Mouse (Mus musculus): ENCODE results near the gene Rin2. TPM values are rescaled to one million over a fixed set of nuclear protein-coding genes. Genes with fewer than 3 reads are reported as not detected.

Rin2 gene
- polyA plus RNA-seq, 2 experiments: 38.1 to 49.7 TPM

- no peak overlapping the region for H3K4me3 ChIP-seq (replicated peaks; ENCODE audit: low read length)
- no peaks in the 10 kb centered on the region for H3K36me3 ChIP-seq (ENCODE audit: control insufficient read depth, insufficient read depth, low read length)
- 0 out of 2 replicates have a peak overlapping the region, but pooled peaks have one; percentile 10 for H3K4me2 ChIP-seq (replicated peaks; ENCODE audit: low read depth, low read length, severe bottlenecking)
- H3K27ac ChIP-seq (replicated peaks; ENCODE audit: low read depth, low read length): no peak overlapping the region
- no peak for ATAC-seq (ENCODE audit: low FRiP score, low read depth)
- WGBS: 69% methylated on average over 2 of the region's 2 CpGs
- no peaks in the 10 kb centered on the region for H3K9me3 ChIP-seq (ENCODE audit: control insufficient read depth, low read length)
- H3K4me1 ChIP-seq (ENCODE audit: control insufficient read depth, insufficient read depth, low read length): peaks cover 18% of the 10 kb centered on the region
- no peaks in the 10 kb centered on the region for H3K27me3 ChIP-seq (ENCODE audit: control insufficient read depth, insufficient read depth, low read length)
- TF ChIP-seq POLR2A (IDR thresholded peaks at IDR 0.05; ENCODE audit: borderline replicate concordance, extremely low read depth, insufficient read depth, insufficient read length): no peak
- DNase-seq (ENCODE audit: low spot score): no peak
- H3K9ac ChIP-seq (ENCODE audit: low read depth, low read length, severe bottlenecking): no peak overlapping the region
These were observed 1.9 kb downstream of the Rin2 start for GRCm38 (mm10) chr2:145676936-145677335.

- H3K9ac ChIP-seq (ENCODE audit: low read depth, low read length, severe bottlenecking): no peak overlapping the region
- no peak overlapping the region for H3K4me3 ChIP-seq (replicated peaks; ENCODE audit: low read length)
- DNase-seq (ENCODE audit: low spot score) (no peak), ATAC-seq (ENCODE audit: low FRiP score, low read depth) (no peak)
- H3K4me2 ChIP-seq (replicated peaks; ENCODE audit: low read depth, low read length, severe bottlenecking): no peak overlapping the region
- no peaks in the 10 kb centered on the region for H3K36me3 ChIP-seq (ENCODE audit: control insufficient read depth, insufficient read depth, low read length)
- no peaks in the 10 kb centered on the region for H3K9me3 ChIP-seq (ENCODE audit: control insufficient read depth, low read length)
- H3K27me3 ChIP-seq (ENCODE audit: control insufficient read depth, insufficient read depth, low read length): no peaks in the 10 kb centered on the region
- H3K4me1 ChIP-seq (ENCODE audit: control insufficient read depth, insufficient read depth, low read length): peaks cover 31% of the 10 kb centered on the region
- no peak for TF ChIP-seq POLR2A (IDR thresholded peaks at IDR 0.05; ENCODE audit: borderline replicate concordance, extremely low read depth, insufficient read depth, insufficient read length)
- no peak overlapping the region for H3K27ac ChIP-seq (replicated peaks; ENCODE audit: low read depth, low read length)
- 61% methylated on average over 2 of the region's 2 CpGs for WGBS
These were observed 5.1 kb downstream of the Rin2 start for GRCm38 (mm10) chr2:145680141-145680540.

GRCm38 (mm10) chr2:145680762-145681161, 5.7 kb downstream of the Rin2 start:
- Histone ChIP-seq H3K4me1 (ENCODE audit: control insufficient read depth, insufficient read depth, low read length) (peaks cover 31% of the 10 kb centered on the region), H3K36me3 (ENCODE audit: control insufficient read depth, insufficient read depth, low read length) (no peaks in the 10 kb centered on the region), H3K27ac (replicated peaks; ENCODE audit: low read depth, low read length) (no peak overlapping the region), H3K27me3 (ENCODE audit: control insufficient read depth, insufficient read depth, low read length) (no peaks in the 10 kb centered on the region), H3K9me3 (ENCODE audit: control insufficient read depth, low read length) (no peaks in the 10 kb centered on the region), H3K4me2 (replicated peaks; ENCODE audit: low read depth, low read length, severe bottlenecking) (no peak overlapping the region), H3K9ac (ENCODE audit: low read depth, low read length, severe bottlenecking) (no peak overlapping the region), H3K4me3 (replicated peaks; ENCODE audit: low read length) (no peak overlapping the region)
- no peak for TF ChIP-seq POLR2A (IDR thresholded peaks at IDR 0.05; ENCODE audit: borderline replicate concordance, extremely low read depth, insufficient read depth, insufficient read length)
- DNase-seq (ENCODE audit: low spot score) (no peak), ATAC-seq (ENCODE audit: low FRiP score, low read depth) (no peak)
- 74% methylated on average over 9 of the region's 9 CpGs for WGBS

GRCm38 (mm10) chr2:145681626-145682025, 6.6 kb downstream of the Rin2 start:
- 72% methylated on average over 4 of the region's 4 CpGs for WGBS
- H3K27ac ChIP-seq (replicated peaks; ENCODE audit: low read depth, low read length): no peak overlapping the region
- peaks cover 27% of the 10 kb centered on the region for H3K4me1 ChIP-seq (ENCODE audit: control insufficient read depth, insufficient read depth, low read length)
- no peak overlapping the region for H3K4me3 ChIP-seq (replicated peaks; ENCODE audit: low read length)
- H3K4me2 ChIP-seq (replicated peaks; ENCODE audit: low read depth, low read length, severe bottlenecking): no peak overlapping the region
- H3K27me3 ChIP-seq (ENCODE audit: control insufficient read depth, insufficient read depth, low read length): no peaks in the 10 kb centered on the region
- no peak for ATAC-seq (ENCODE audit: low FRiP score, low read depth)
- no peaks in the 10 kb centered on the region for H3K9me3 ChIP-seq (ENCODE audit: control insufficient read depth, low read length)
- no peak overlapping the region for H3K9ac ChIP-seq (ENCODE audit: low read depth, low read length, severe bottlenecking)
- no peaks in the 10 kb centered on the region for H3K36me3 ChIP-seq (ENCODE audit: control insufficient read depth, insufficient read depth, low read length)
- DNase-seq (ENCODE audit: low spot score): no peak
- no peak for TF ChIP-seq POLR2A (IDR thresholded peaks at IDR 0.05; ENCODE audit: borderline replicate concordance, extremely low read depth, insufficient read depth, insufficient read length)

GRCm38 (mm10) chr2:145682924-145683323, 7.9 kb downstream of the Rin2 start:
- H3K36me3 ChIP-seq (ENCODE audit: control insufficient read depth, insufficient read depth, low read length): no peaks in the 10 kb centered on the region
- no peak overlapping the region for H3K4me3 ChIP-seq (replicated peaks; ENCODE audit: low read length)
- TF ChIP-seq POLR2A (IDR thresholded peaks at IDR 0.05; ENCODE audit: borderline replicate concordance, extremely low read depth, insufficient read depth, insufficient read length): no peak
- H3K9ac ChIP-seq (ENCODE audit: low read depth, low read length, severe bottlenecking): no peak overlapping the region
- DNase-seq (ENCODE audit: low spot score): no peak
- no peak overlapping the region for H3K4me2 ChIP-seq (replicated peaks; ENCODE audit: low read depth, low read length, severe bottlenecking)
- H3K27ac ChIP-seq (replicated peaks; ENCODE audit: low read depth, low read length): no peak overlapping the region
- ATAC-seq (ENCODE audit: low FRiP score, low read depth): no peak
- peaks cover 26% of the 10 kb centered on the region for H3K4me1 ChIP-seq (ENCODE audit: control insufficient read depth, insufficient read depth, low read length)
- 40% methylated on average over 3 of the region's 3 CpGs for WGBS
- no peaks in the 10 kb centered on the region for H3K27me3 ChIP-seq (ENCODE audit: control insufficient read depth, insufficient read depth, low read length)
- H3K9me3 ChIP-seq (ENCODE audit: control insufficient read depth, low read length): no peaks in the 10 kb centered on the region

- no peak overlapping the region for H3K9ac ChIP-seq (ENCODE audit: low read depth, low read length, severe bottlenecking)
These were observed 8.5 kb downstream of the Rin2 start for GRCm38 (mm10) chr2:145683536-145683935.

More at GRCm38 (mm10) chr2:145683536-145683935, 8.5 kb downstream of the Rin2 start:
- no peak for TF ChIP-seq POLR2A (IDR thresholded peaks at IDR 0.05; ENCODE audit: borderline replicate concordance, extremely low read depth, insufficient read depth, insufficient read length)
- DNase-seq (ENCODE audit: low spot score) (peak; percentile 61), ATAC-seq (ENCODE audit: low FRiP score, low read depth) (0 out of 2 replicates have a peak, but pooled peaks have one; percentile 41)
- no peaks in the 10 kb centered on the region for H3K36me3 ChIP-seq (ENCODE audit: control insufficient read depth, insufficient read depth, low read length)
- peaks cover 26% of the 10 kb centered on the region for H3K4me1 ChIP-seq (ENCODE audit: control insufficient read depth, insufficient read depth, low read length)
- no peak overlapping the region for H3K4me2 ChIP-seq (replicated peaks; ENCODE audit: low read depth, low read length, severe bottlenecking)
- no peak overlapping the region for H3K4me3 ChIP-seq (replicated peaks; ENCODE audit: low read length)
- WGBS: 74% methylated on average over 3 of the region's 3 CpGs
- no peak overlapping the region for H3K27ac ChIP-seq (replicated peaks; ENCODE audit: low read depth, low read length)
- H3K9me3 ChIP-seq (ENCODE audit: control insufficient read depth, low read length): no peaks in the 10 kb centered on the region
- H3K27me3 ChIP-seq (ENCODE audit: control insufficient read depth, insufficient read depth, low read length): no peaks in the 10 kb centered on the region

Data from limb, embryonic 14.5 days (tissue).